Mouse (Mus musculus) hindbrain, embryonic 10.5 days (tissue): ENCODE measurements around the gene Smpx. TPM values are rescaled to one million over a fixed set of nuclear protein-coding genes. Genes with fewer than 3 reads are reported as not detected.

ENCODE experiments used
- DNase-seq: peaks from one replicate; pipeline ENCODE4 v3.0.0-alpha.2; 2017; ENCODE audit warnings: low spot score
- H3K27ac ChIP-seq: fragments of 300-500 bp; sonication (generic); 2 replicates; pipeline ENCODE4 v1.5.1; 2016; ENCODE audit warnings: mild to moderate bottlenecking, moderate library complexity
- H3K27me3 ChIP-seq: fragments of 300-500 bp; sonication (generic); 2 replicates; pipeline ENCODE4 v1.6.1; 2016; ENCODE audit warnings: mild to moderate bottlenecking; ENCODE audit not compliant: poor library complexity, insufficient read depth, severe bottlenecking
- H3K36me3 ChIP-seq: fragments of 300-500 bp; sonication (generic); 2 replicates; pipeline ENCODE4 v1.6.1; 2016; ENCODE audit warnings: mild to moderate bottlenecking, moderate library complexity
- H3K4me1 ChIP-seq: fragments of 300-500 bp; sonication (generic); replicated peaks from 2 replicates; pipeline ENCODE4 v1.6.1; 2016; ENCODE audit warnings: mild to moderate bottlenecking
- H3K4me3 ChIP-seq: fragments of 300-500 bp; sonication (generic); 2 replicates; pipeline ENCODE4 v1.5.1; 2016; ENCODE audit warnings: mild to moderate bottlenecking, moderate library complexity
- H3K9me3 ChIP-seq: fragments of 300-500 bp; sonication (generic); 2 replicates; pipeline ENCODE4 v1.6.1; 2016; ENCODE audit warnings: mild to moderate bottlenecking, moderate library complexity
- WGBS: fragments of 180-500 bp; shearing (Covaris S2); methylation state at CpG from one replicate; pipeline ENCODE4 v1.1.7; 2016; 5-methylcytosine and 5-hydroxymethylcytosine counted together
- polyA plus RNA-seq: library from polyadenylated mRNA; unstranded; fragments of >200 nt; fragmentation: Nextera tagmentation; extraction: Ambion mirVana; gene quantifications from 2 replicates; pipeline ENCODE4 v1.2.1, GENCODE M21; 2016

Gene Smpx
- polyA plus RNA-seq, 1 experiment from 2014 or later: not detected

- Histone ChIP-seq H3K36me3 (no peaks in the 10 kb centered on the region), H3K4me3 (no peak overlapping the region), H3K9me3 (no peaks in the 10 kb centered on the region), H3K27me3 (peaks cover 10% of the 10 kb centered on the region; the same call in 1 of the 2 replicates), H3K27ac (no peak overlapping the region), H3K4me1 (no peaks in the 10 kb centered on the region)
- WGBS: 51% methylated on average over 3 of the region's 3 CpGs
- no peak for DNase-seq
Measured at GRCm38 (mm10) chrX:157732346-157732745, 33.6 kb downstream of the Smpx start.

GRCm38 (mm10) chrX:157733836-157734235, 35.1 kb downstream of the Smpx start:
- WGBS: 67% methylated on average over 2 of the region's 2 CpGs
- Histone ChIP-seq H3K4me1 (no peaks in the 10 kb centered on the region), H3K9me3 (no peaks in the 10 kb centered on the region), H3K27ac (no peak overlapping the region), H3K4me3 (no peak overlapping the region), H3K27me3 (peaks cover 10% of the 10 kb centered on the region; the same call in 1 of the 2 replicates), H3K36me3 (no peaks in the 10 kb centered on the region)
- DNase-seq: no peak

DNA sequence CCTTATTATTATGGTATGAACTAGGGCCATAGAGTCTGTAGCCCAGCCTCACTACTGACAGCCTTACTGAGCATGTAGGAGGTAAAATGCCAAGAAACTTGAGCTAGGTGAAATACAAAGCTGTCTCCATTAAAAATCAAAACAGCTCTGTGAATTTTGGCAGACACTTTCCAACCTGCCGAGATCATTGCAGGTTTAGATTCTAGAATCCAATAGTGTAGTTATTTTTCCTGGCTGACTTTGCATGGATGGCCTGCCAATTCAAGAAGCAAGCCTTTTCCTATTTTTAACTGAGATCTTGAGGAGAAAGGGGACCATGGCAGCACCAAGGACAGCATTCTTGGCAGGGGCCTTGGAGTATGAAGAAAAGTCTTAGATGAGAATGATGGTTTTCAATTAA, 35.6 kb downstream of the Smpx start:
- Histone ChIP-seq H3K9me3 (no peaks in the 10 kb centered on the region), H3K4me3 (no peak overlapping the region), H3K36me3 (no peaks in the 10 kb centered on the region), H3K27me3 (peaks cover 10% of the 10 kb centered on the region; the same call in 1 of the 2 replicates), H3K4me1 (no peaks in the 10 kb centered on the region), H3K27ac (no peak overlapping the region)
- WGBS: 89% methylated on average over 1 of the region's 1 CpGs
- no peak for DNase-seq

- Histone ChIP-seq H3K36me3 (no peaks in the 10 kb centered on the region), H3K27ac (no peak overlapping the region), H3K9me3 (no peaks in the 10 kb centered on the region), H3K27me3 (peaks cover 5% of the 10 kb centered on the region; the same call in 1 of the 2 replicates), H3K4me1 (no peaks in the 10 kb centered on the region), H3K4me3 (no peak overlapping the region)
- WGBS: 91% methylated on average over 10 of the region's 10 CpGs
- no peak for DNase-seq
Measured at GRCm38 (mm10) chrX:157747815-157748544, 49.3 kb downstream of the Smpx start.

- H3K27me3 ChIP-seq: no peaks in the 10 kb centered on the region; the same call in 1 of the 2 replicates
- H3K27ac ChIP-seq: no peak overlapping the region
- no peak overlapping the region for H3K4me3 ChIP-seq
- H3K9me3 ChIP-seq: no peaks in the 10 kb centered on the region
- 59% methylated on average over 4 of the region's 4 CpGs for WGBS
- no peak for DNase-seq
- H3K4me1 ChIP-seq: no peaks in the 10 kb centered on the region
- no peaks in the 10 kb centered on the region for H3K36me3 ChIP-seq
Measured at GRCm38 (mm10) chrX:157754559-157754958, 55.8 kb downstream of the Smpx start.

- no peaks in the 10 kb centered on the region for H3K4me1 ChIP-seq
- H3K9me3 ChIP-seq: no peaks in the 10 kb centered on the region
- peaks cover 5% of the 10 kb centered on the region; the same call in 1 of the 2 replicates for H3K27me3 ChIP-seq
- H3K27ac ChIP-seq: no peak overlapping the region
- DNase-seq: no peak
- 84% methylated on average over 3 of the region's 3 CpGs for WGBS
- no peaks in the 10 kb centered on the region for H3K36me3 ChIP-seq
- H3K4me3 ChIP-seq: no peak overlapping the region
Measured at GRCm38 (mm10) chrX:157762542-157762941, 63.8 kb downstream of the Smpx start.

- Histone ChIP-seq H3K4me3 (no peak overlapping the region), H3K4me1 (no peaks in the 10 kb centered on the region), H3K27ac (no peak overlapping the region), H3K36me3 (no peaks in the 10 kb centered on the region), H3K27me3 (no peaks in the 10 kb centered on the region), H3K9me3 (no peaks in the 10 kb centered on the region)
- 98% methylated on average over 2 of the region's 2 CpGs for WGBS
- DNase-seq: no peak
Measured at GRCm38 (mm10) chrX:157801669-157802068, 103.0 kb downstream of the Smpx start.

Other genes starting within 250 kb of the Smpx start
- 67.8 and 92.2 TPM in 2 replicates for gene Sms, start 206.6 kb upstream of the Smpx start, polyA plus RNA-seq
- gene Yy2, start 129.9 kb upstream of the Smpx start, polyA plus RNA-seq: 4.9 and 5.6 TPM in 2 replicates
- gene Mbtps2, start 100.2 kb upstream of the Smpx start, polyA plus RNA-seq: 19.2 and 22.8 TPM in 2 replicates
- 0.95 and 1.8 TPM in 2 replicates for gene Klhl34, start 119.5 kb downstream of the Smpx start, polyA plus RNA-seq